Mouse (Mus musculus) adrenal gland, adult 18-20 months (tissue): ENCODE data around the gene Olfr547. TPM values are rescaled to one million over a fixed set of nuclear protein-coding genes. Genes with fewer than 3 reads are reported as not detected.
A peak's percentile ranks its signal among the peaks of the same experiment; 100 is the strongest.
"Not testable (repeated sequence)": the region's sequence is repeated elsewhere in the genome, so short reads cannot be mapped to it uniquely, and the experiment has no call there.

Experiments
- DNase-seq, 2 experiments: peaks; one replicate each; pipeline ENCODE4 v3.0.0; 2021 to 2022; ENCODE audit warnings: low spot score in 2 of 2
- long read RNA-seq, 2 experiments: library from polyadenylated mRNA; stranded (forward); transcript quantifications; one replicate each; pipeline ENCODE4 v2.0.0; 2021
- total RNA-seq, 2 experiments: library from RNA; stranded (reverse); gene quantifications; 1 replicate in 1 of 2; 2 replicates in 1 of 2; pipeline ENCODE4 v1.2.3; 2021

Olfr547 gene
- not detected for total RNA-seq
- long read RNA-seq, experiment 1 = 0 reads
- long read RNA-seq, experiment 2 = 0 reads

DNA sequence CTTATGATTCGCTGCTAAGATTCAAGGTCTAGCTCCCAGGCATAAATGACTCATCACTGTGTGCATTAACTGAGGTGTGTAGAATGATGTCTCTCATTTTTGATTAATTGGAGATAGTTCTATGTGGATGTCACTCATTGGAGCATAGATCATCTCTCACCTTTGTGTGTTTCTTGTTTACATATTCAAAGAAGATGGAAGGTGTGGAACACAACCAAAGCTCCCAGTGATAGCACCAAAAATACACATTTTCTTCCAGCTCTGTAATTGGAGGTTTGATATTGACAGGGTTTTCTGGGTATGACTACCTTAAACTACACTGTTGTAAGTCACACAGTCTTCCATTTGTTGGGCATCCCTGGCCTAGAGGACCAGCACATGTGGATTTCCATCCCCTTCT is at the start of gene Olfr547:
Olfr547 (plus strand) TSS at position 301 of the 400 bp plus-strand sequence.
- no peak for DNase-seq

DNA sequence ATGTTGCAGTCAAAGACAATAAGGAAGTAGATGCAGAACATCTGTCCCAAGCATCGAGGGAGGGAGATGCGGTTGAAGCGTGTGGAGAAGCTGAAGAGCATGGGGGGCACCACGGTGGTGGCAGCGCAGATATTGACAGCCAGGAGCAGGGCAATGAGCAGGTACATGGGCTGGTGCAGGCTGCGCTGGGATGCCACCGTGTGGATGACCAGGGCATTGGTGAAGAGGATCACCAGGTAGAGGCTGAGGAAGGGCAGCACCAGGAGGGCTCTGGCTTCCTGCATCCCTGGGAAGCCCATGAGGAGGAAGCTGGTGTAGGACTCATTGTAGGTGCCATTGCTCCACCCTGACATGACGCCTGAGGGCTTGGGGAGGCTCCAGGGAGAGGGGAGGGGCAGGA is 49.8 kb upstream of the Olfr547 start:
- DNase-seq = not testable (repeated sequence)

GRCm38 (mm10) chr7:102486105-102486504 is 48.4 kb upstream of the Olfr547 start:
- no peak for DNase-seq

DNA sequence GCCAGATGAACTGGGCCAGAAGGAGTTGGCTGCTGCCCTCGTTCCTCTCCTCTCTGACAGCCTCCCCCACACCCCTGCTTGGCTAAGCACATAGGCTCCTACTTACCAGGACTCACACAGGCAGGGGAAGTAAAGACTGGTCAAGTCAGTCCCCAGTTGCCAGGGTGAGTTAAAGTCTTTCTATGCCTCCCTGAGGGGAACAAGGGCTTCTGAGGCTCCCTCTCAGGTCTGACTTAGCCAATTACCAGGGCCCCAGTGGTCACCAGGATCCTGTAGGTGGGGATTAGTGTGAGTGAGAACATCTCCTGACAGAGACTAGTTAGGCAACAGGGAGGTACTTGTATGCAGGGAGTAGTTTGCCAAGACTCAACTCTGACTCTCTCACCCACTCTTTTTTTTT is 46.4 kb upstream of the Olfr547 start, which contains the start of gene Olfr544:
Olfr544 (minus strand) TSS at position 153 of the 400 bp plus-strand sequence.
- no peak for DNase-seq

GRCm38 (mm10) chr7:102494416-102494815 is 40.1 kb upstream of the Olfr547 start:
- DNase-seq = not testable (repeated sequence)

DNA sequence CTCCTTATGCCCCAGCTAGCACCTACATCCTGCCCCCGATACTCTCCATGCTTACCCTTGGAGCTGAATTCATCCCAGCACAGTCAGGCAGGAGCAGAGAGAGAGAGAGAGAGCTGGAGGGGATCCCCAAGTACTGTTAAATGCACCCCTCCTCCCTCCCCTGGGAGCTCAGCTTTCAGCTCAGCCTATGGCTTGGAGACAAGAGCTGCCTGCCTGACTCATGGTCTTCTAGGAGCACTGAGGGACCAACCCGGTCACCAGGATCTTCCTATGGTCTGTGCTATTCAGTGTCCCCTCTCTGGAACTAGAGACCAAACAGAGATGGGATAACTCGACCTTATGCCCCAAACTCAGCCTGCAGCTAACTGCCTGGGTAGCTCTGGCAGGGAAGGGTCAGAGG is 35.1 kb upstream of the Olfr547 start, which contains the start of gene Olfr545:
Olfr545 (minus strand) TSS at position 101 of the 400 bp plus-strand sequence.
- no peak for DNase-seq

- no peak for DNase-seq
Measured at GRCm38 (mm10) chr7:102501986-102502385, 32.6 kb upstream of the Olfr547 start.

GRCm38 (mm10) chr7:102506848-102507247 is 27.7 kb upstream of the Olfr547 start:
- peak; percentile 67 to 68 for DNase-seq

DNA sequence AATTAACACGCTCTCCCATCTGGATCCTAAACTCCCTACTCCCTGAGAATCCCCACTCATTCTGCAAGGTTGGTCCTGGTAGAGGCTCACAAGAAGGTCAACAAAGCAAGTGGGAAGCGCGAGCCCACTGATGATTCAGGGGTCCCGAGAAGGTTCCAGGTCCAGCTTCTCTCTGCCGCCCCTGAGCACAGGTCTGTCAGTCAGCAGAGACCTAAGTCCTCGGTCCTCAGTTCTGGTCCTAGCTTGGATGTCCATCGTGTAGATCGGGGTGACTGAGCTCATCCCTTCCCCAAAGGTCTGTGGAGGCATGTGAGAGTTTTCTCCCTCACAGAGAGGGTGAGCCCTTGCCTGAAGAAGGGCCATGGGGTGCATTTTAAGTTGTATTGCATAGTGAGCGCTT is 26.5 kb upstream of the Olfr547 start:
- no peak for DNase-seq

- DNase-seq = no peak
Measured at GRCm38 (mm10) chr7:102508666-102509065, 25.9 kb upstream of the Olfr547 start.

- no peak for DNase-seq
Measured at GRCm38 (mm10) chr7:102509726-102510125, 24.8 kb upstream of the Olfr547 start.

DNA sequence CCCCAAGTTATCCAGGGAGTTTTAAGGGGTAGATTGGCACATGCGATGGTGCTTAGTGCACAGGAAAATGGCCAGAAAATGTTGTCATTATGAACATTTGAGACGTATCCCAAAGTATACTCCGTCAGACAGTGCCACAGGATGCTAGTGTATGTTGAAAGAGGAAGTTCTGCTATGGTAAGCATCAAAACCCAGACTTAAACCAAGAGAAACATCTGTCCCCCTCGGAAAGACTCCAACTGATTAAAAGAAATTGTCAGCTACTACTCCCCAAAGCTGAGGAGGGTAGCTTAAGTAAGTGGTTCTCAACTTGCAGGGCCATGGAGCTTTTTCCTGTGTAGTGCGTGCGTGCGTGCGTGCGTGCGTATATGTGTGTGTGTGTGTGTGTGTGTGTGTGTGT is 22.6 kb upstream of the Olfr547 start:
- DNase-seq = no peak

GRCm38 (mm10) chr7:102512814-102513435 is 21.6 kb upstream of the Olfr547 start:
- peak; percentile 92 to 95 for DNase-seq

GRCm38 (mm10) chr7:102514144-102514543 is 20.4 kb upstream of the Olfr547 start:
- DNase-seq = no peak

GRCm38 (mm10) chr7:102516261-102517050 is 18.1 kb upstream of the Olfr547 start:
- no peak for DNase-seq

DNA sequence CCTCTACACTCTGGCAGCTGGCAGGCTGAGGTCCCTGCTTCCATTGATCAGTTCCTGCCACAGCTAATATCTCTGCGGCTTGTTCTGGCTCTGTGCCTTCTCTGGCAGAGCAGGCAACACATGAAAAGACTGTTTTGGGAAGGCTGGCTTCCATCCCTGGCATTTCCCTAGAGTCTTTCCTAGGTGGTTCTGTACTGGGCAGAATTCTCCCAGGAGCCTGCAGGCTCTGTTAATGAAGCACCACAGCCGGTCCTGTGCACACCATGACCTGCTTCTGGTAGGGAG is 17.6 kb upstream of the Olfr547 start:
- no peak for DNase-seq

- DNase-seq = no peak
Measured at GRCm38 (mm10) chr7:102529052-102529451, 5.5 kb upstream of the Olfr547 start.

DNA sequence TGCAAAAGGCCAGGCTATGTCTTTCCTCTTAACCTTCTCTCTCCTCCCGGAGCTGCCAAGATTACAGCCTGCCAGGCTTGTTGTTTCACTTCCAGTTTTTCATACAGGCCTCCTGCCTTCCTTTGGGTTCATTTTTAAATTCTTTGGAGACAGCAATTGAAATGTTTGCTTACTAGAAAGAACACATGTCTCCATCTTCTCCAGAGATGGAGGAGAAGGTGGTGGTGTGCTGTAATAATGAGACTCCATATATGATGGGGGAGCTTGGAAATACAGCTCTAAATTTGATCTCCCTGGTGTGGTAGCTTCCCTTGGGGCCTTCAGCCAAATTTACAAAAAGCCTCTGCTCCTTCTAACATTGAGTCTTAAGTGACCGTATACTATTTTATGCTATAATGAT is 6.0 kb downstream of the Olfr547 start, which contains the start of gene Olfr548-ps1:
Olfr548-ps1 (plus strand) TSS at position 301 of the 400 bp plus-strand sequence.
- no peak for DNase-seq

GRCm38 (mm10) chr7:102541251-102541650 is 6.7 kb downstream of the Olfr547 start:
- no peak for DNase-seq

- no peak for DNase-seq
Measured at GRCm38 (mm10) chr7:102549570-102549969, 15.0 kb downstream of the Olfr547 start, which contains the start of gene Olfr549. Gene Olfr549 (plus strand): TSS chr7:102549870.

DNA sequence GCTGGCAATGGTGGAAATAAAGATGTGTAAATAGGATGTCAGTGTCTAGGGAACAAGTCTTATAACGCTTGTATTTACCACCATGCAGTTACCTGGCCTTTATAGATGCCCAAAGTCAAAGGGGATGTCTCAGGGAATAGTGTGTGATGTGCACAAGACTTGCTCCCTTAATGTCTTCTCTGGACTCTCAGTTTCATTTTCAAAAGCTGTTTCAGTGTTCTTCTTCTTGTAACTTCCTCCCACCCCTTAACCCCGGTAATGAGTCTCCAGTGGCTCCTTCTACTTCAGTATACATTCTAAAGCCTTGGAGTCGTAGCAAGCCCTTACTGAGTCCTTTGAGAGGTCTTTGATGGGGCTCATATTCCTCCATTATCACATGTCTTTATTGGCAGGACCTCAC is 18.7 kb downstream of the Olfr547 start:
- no peak for DNase-seq
